Mouse (Mus musculus): ENCODE data around the gene Ssb.

Gene Ssb

GRCm38 (mm10) chr2:69861485-69862091 lies at the start of gene Ssb:
Gene Ssb (plus strand): TSS chr2:69861562.
- DNase-seq: peak; percentile 99

- DNase-seq: peak; percentile 37
Observed at GRCm38 (mm10) chr2:69816575-69816974, 44.8 kb upstream of the Ssb start.

DNA sequence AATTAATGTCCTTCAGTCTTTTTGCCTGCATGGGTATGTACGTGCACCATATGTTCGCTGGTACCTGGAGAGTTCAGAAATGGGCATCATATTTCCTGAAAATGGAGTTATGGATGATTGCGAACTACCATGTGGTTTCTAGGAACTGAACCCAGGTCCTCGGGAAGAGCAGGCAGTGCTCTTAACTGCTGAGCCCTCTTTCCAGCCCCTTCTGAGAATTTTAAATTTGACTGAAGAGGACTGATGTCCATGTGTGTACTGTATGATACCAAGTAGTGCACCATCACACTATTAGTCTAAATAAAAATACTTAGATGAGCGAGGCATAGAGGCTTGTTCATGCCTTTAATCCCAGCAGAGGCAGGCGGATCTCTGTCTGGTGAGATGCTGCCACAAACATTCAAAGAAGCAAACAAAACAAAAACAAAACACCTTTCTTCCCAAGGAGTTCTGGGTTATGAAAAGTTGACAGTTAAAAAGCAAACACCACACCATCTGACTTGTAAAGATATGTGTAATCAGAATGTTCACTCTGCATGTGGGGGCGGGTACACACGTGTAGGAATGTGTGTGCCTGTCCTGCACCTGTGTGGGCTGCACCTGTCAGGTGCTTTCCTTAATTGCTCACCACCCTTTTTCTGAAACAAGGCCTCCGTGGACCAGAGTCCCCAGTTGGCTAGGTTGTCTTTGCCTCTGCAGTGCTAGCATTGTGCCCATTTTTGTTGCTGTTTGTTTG lies 42.8 kb upstream of the Ssb start:
- DNase-seq: peak; percentile 59

- peak; percentile 61 for DNase-seq
Observed at GRCm38 (mm10) chr2:69820201-69820600, 41.2 kb upstream of the Ssb start.

DNA sequence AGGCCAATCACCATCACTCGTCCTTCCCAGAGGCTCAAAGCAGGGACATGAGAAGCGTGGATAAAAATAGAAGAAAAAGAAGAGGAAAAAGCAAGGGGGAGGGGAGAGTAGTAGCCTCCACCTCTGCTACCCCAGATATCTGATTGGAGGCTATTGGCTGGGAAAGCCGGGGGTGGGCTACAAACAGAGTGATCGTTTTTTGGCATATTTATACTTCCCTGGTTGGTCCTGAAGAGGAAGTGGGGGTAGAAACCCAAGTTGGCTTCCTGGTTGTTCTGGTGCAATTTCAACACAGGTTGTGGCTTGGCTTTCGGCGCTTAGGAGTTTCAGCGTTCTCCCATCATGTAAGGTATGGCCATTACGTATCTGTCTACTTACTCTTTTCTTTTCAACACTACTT lies 39.7 kb upstream of the Ssb start, which contains the start of gene Klhl23:
Gene Klhl23, plus strand, starts transcription at position 234 of the 400 bp plus-strand sequence.
- DNase-seq: peak; percentile 95

DNA sequence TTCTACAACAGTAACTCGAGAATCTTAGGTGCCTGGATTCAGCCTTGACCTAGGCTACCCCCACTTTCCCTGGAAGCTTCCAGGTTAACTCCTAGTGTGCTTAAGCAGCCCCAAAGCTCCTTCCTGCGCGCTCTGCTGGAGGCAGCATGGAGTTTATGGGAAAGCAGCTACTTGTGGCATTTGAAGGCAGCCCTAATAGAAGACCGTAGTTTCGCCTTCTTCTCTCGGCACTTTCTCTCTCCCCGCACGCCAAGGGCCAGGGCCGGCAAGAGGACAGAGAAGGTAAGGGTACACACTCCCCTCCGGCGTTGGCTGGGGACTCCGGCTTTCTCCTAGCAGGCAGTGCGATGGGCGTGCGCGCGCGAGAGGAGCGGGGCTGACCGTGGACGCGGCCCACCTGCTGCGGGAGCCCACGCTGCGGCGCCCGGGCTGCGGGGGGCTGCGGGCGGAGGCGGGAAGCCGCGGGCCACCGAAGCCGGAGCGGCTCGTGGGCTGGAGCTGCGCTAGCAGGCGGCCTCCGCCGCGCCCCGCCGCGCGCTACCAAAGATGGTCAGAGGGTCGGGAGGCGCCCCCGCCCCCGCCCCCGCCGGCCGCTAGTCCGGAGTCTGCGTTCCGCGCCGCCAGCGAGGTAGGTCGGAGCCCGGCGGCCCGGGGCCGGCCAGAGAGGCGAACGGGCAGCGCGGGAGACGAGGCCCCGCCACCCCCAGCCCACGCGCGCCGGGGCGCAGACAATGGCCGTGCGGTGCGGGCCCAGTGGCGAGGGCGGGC lies 38.8 kb upstream of the Ssb start:
- DNase-seq: peak; percentile 89

- peak; percentile 91 for DNase-seq
Observed at GRCm38 (mm10) chr2:69823129-69823677, 38.2 kb upstream of the Ssb start.

DNA sequence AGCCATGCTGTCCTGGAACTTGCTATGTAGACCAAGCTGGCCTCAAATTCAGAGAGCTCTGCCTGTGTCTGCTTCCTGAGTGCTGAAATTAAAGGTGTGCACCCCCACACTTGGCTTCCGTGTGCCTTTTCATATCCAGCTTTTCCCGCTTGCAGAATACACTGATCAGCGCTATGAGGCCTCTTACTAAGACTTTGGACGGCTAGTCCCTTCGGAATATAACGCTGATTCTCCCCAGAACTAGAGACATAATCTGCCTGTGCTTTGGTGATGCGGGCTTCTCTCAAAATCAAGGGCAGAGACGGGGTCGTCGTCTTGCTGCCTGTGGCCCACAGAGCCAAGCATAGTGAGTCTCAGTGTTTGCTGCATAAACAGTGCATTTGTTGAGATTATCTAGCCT lies 35.5 kb upstream of the Ssb start:
- peak; percentile 86 for DNase-seq

DNA sequence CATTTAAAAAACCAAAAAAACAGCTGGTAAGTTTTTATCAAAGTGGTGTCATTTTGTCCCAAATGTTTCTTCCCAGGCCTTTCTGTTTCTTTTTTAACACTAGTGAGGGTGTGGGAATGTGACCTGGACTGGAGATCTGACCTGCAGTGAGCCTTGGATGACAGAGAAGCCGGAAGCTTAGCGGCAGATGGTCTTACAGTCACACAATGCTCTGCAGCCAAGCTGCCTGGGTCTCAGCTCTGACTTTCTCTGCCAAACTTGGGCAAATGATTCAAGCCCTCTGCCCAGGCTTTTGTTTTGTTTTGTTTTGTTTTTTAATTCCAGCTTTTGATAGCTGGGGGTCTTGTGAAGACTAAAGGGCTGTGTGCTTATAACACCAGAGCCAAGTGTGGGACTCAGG lies 35.0 kb upstream of the Ssb start:
- peak; percentile 94 for DNase-seq

- DNase-seq: peak; percentile 52
Observed at GRCm38 (mm10) chr2:69828031-69828430, 33.3 kb upstream of the Ssb start.

- peak; percentile 12 for DNase-seq
Observed at GRCm38 (mm10) chr2:69829680-69830079, 31.7 kb upstream of the Ssb start.

- DNase-seq: peak; percentile 62
Observed at GRCm38 (mm10) chr2:69830116-69830515, 31.2 kb upstream of the Ssb start.

DNA sequence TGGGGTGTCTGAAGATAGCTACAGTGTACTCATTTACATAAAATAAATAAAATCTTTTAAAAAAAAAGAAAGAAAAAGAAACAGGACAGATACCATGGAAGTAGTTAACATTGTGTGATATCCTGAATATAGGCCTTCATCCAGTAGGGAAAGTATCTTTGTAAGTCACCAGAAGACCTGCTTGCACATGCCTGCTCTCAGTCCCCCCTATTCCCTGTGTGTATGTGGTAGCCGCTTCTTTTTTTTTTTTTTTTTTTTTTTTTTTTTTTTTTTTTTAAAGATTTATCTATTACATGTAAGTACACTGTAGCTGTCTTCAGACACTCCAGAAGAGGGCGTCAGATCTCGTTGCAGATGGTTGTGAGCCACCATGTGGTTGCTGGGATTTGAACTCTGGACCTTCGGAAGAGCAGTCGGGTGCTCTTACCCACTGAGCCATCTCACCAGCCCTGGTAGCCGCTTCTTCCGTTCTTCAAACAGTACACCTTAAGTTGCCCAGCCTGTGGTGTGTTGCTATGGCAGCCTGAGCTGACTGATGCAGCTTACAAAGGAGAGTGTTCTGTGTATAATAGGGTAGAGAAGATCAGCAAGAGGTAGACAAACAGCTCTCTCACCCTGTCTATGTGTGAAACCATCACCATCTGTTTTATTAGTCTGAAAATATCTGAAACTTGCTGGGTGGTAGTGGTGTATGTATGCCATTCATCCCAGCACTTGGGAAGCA lies 24.0 kb upstream of the Ssb start:
- peak; percentile 65 for DNase-seq

- DNase-seq: peak; percentile 66
Observed at GRCm38 (mm10) chr2:69837996-69838395, 23.4 kb upstream of the Ssb start.

- DNase-seq: peak; percentile 57
Observed at GRCm38 (mm10) chr2:69838707-69839106, 22.7 kb upstream of the Ssb start.

- DNase-seq: peak; percentile 59
Observed at GRCm38 (mm10) chr2:69840261-69840660, 21.1 kb upstream of the Ssb start.

DNA sequence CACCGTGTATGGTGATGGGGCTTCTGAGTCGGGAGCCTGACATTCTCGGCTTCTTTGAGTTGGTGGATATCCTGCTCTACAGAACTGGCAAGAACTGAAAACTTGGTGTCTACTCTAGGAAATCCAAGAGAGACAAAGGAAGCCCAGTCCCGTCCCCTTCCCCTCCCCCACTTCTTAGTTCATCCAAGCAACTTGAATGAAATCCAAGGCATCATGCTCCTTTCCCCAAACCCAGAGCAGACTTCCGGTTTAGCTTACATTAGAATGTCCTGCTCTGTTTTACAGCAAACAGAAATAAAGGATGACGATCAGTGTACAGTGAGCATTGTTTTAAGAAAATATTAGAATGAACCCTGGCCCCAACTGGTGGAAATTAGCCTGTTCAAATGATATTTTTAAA lies 12.1 kb upstream of the Ssb start:
- no peak for DNase-seq

GRCm38 (mm10) chr2:69851427-69852058 lies 9.8 kb upstream of the Ssb start:
- DNase-seq: no peak

- DNase-seq: no peak
Observed at GRCm38 (mm10) chr2:69856392-69856791, 5.0 kb upstream of the Ssb start.

DNA sequence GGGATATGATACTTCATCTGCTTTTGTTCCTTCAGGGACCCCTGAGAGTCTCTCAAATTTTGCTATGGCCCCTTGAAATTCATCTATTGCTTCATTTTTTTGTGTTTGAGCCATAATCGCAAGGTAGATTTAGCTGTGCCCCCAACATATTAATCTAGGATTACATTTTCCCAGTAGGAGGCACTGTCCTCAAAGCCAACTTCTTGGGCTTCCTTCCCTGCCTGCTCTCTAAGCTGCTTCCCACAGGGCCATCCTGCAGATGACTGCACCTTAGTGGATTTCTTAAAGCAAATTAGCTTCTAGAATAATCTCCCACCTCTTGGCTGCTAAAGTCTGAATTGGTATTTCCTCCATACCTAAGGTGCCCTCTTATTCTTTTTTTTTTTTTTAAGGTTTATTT lies 3.5 kb upstream of the Ssb start:
- no peak for DNase-seq

DNA sequence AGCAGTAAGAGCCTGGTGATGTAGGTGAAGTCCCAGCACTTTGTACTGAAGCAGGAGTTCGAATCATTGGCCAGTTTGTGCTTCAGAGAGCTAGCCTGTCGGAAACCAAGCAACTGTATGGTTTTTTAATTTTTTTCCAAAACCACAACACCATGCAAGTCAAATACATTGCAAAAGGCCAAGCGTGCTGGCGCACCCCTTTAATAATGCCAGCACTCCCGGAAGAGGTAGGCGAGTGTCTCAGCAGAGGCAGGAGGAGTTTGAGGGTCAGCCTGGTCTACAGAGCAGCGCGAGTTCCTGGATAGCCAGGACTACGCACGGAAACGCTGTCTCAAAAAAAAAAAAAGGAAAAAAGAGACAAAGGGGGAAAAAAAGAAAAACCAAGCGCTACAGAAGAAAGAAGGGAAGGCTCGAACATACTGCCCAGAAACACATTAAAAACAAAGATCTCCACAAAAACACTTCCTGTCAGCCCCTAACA lies 350 bp upstream of the Ssb start:
- peak; percentile 96 for DNase-seq

DNA sequence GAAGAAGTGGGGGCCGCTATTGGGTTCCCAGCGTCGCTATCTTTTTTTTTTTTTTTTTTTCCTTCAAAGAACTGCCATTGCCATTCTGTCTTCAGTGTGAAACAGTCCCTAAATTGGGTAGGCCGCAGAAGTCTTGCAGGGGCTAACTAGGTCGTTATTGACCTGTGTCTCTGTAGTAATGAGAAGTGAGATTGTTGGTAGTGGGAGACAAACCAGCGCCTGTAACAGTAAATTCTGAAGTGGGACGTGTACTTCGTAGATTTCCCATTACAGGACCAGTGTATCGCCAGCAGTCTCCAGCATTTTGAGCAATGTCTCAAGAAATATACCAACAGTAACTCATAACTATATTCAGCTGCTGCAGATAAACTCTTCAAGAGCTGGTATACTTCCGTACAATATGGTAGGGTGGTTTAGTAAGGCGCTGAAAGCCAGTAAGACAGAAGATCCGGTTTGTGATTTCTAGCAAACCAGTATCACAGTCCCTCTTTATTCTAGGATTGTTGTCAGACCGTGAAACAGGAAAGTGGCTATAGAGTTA lies 825 bp downstream of the Ssb start:
- no peak for DNase-seq

Measured in heart, adult 11 months (tissue).